Mouse (Mus musculus): ENCODE results near the gene Gnas.

Gene Gnas

GRCm38 (mm10) chr2:174284011-174284410 lies at the start of gene Gnas:
TSS of gene Gnas (plus strand) at chr2:174284320.
- no peak for DNase-seq (ENCODE audit: low read depth, low spot score)

GRCm38 (mm10) chr2:174242431-174242830 lies 41.7 kb upstream of the Gnas start:
- no peak for DNase-seq (ENCODE audit: low read depth, low spot score)

GRCm38 (mm10) chr2:174251963-174252362 lies 32.2 kb upstream of the Gnas start:
- no peak for DNase-seq (ENCODE audit: low read depth, low spot score)

- DNase-seq (ENCODE audit: low read depth, low spot score): no peak
These were observed 26.8 kb upstream of the Gnas start for GRCm38 (mm10) chr2:174257312-174257711.

- DNase-seq (ENCODE audit: low read depth, low spot score): no peak
These were observed 24.1 kb upstream of the Gnas start for GRCm38 (mm10) chr2:174260004-174260403.

GRCm38 (mm10) chr2:174260908-174261800 lies 23.0 kb upstream of the Gnas start:
- DNase-seq (ENCODE audit: low read depth, low spot score): no peak

GRCm38 (mm10) chr2:174261801-174262200 lies 22.3 kb upstream of the Gnas start:
- no peak for DNase-seq (ENCODE audit: low read depth, low spot score)

GRCm38 (mm10) chr2:174263110-174263815 lies 20.9 kb upstream of the Gnas start:
- no peak for DNase-seq (ENCODE audit: low read depth, low spot score)

- no peak for DNase-seq (ENCODE audit: low read depth, low spot score)
These were observed 19.9 kb upstream of the Gnas start for GRCm38 (mm10) chr2:174264248-174264647.

- DNase-seq (ENCODE audit: low read depth, low spot score): no peak
These were observed 13.7 kb upstream of the Gnas start for GRCm38 (mm10) chr2:174270416-174270815.

- DNase-seq (ENCODE audit: low read depth, low spot score): no peak
These were observed 12.7 kb upstream of the Gnas start for GRCm38 (mm10) chr2:174271459-174271858.

GRCm38 (mm10) chr2:174273131-174273530 lies 11.0 kb upstream of the Gnas start:
- DNase-seq (ENCODE audit: low read depth, low spot score): no peak

- DNase-seq (ENCODE audit: low read depth, low spot score): no peak
These were observed 10.2 kb upstream of the Gnas start for GRCm38 (mm10) chr2:174273961-174274360.

GRCm38 (mm10) chr2:174279771-174280170 lies 4.3 kb upstream of the Gnas start:
- DNase-seq (ENCODE audit: low read depth, low spot score): no peak

GRCm38 (mm10) chr2:174283341-174283740 lies 779 bp upstream of the Gnas start:
- no peak for DNase-seq (ENCODE audit: low read depth, low spot score)

GRCm38 (mm10) chr2:174284807-174285457 lies 812 bp downstream of the Gnas start:
- no peak for DNase-seq (ENCODE audit: low read depth, low spot score)

GRCm38 (mm10) chr2:174285921-174286470 lies 1.9 kb downstream of the Gnas start:
- DNase-seq (ENCODE audit: low read depth, low spot score): no peak

- DNase-seq (ENCODE audit: low read depth, low spot score): no peak
These were observed 3.8 kb downstream of the Gnas start for GRCm38 (mm10) chr2:174287921-174288320.

- DNase-seq (ENCODE audit: low read depth, low spot score): no peak
These were observed 4.7 kb downstream of the Gnas start for GRCm38 (mm10) chr2:174288673-174289430.

- DNase-seq (ENCODE audit: low read depth, low spot score): no peak
These were observed 7.0 kb downstream of the Gnas start for GRCm38 (mm10) chr2:174291029-174291661.

- DNase-seq (ENCODE audit: low read depth, low spot score): no peak
These were observed 7.5 kb downstream of the Gnas start for GRCm38 (mm10) chr2:174291662-174292030.
